Mouse (Mus musculus) mouse embryonic stem cell (cell line): ENCODE data around the gene Metap1d.

Experiments used
- in situ Hi-C, 2 experiments: fragments of 300-500 bp; cut with MboI; formaldehyde crosslinking; loops; 1 replicate in 1 of 2; 3 replicates in 1 of 2; pipeline ENCODE4 v1.14.3; 2019 to 2020; ENCODE audit warnings: low sequenced_read_pairs in 2 of 2, low pct_unique_long_range_greater_than_20kb in 1 of 2, mixed read lengths in 1 of 2; ENCODE audit not compliant: unreplicated experiment in 1 of 2

Metap1d gene

GRCm38 (mm10) chr2:71516995-71517394 lies 63.9 kb downstream of the Metap1d start:
- in situ Hi-C loops = no loop called here

- in situ Hi-C loops = no loop called here
Observed at GRCm38 (mm10) chr2:71517466-71518099, 64.5 kb downstream of the Metap1d start.

GRCm38 (mm10) chr2:71522871-71523270 lies 69.8 kb downstream of the Metap1d start:
- in situ Hi-C loops = no loop called here

GRCm38 (mm10) chr2:71523431-71523830 lies 70.4 kb downstream of the Metap1d start:
- in situ Hi-C loops = no loop called here

- in situ Hi-C loops = loop anchor here in 1 of 2 experiments (25.0 kb wide), 2 partner anchors 1763 to 1937 kb away; partner anchors contain the start of gene Lrp2
Observed at GRCm38 (mm10) chr2:71524763-71525162, 71.7 kb downstream of the Metap1d start.

GRCm38 (mm10) chr2:71526595-71527322 lies 73.7 kb downstream of the Metap1d start:
- in situ Hi-C loops = loop anchor here in 1 of 2 experiments (25.0 kb wide), 2 partner anchors 1761 to 1939 kb away; partner anchors contain the start of gene Lrp2

GRCm38 (mm10) chr2:71527323-71528013 lies 74.4 kb downstream of the Metap1d start:
- in situ Hi-C loops = loop anchor here in 1 of 2 experiments (25.0 kb wide), 2 partner anchors 1760 to 1940 kb away; partner anchors contain the start of gene Lrp2

GRCm38 (mm10) chr2:71528014-71528713 lies 75.1 kb downstream of the Metap1d start, which contains the start of gene Dlx1:
Dlx1 (plus strand) TSS chr2:71528113.
- in situ Hi-C loops = loop anchor here in 1 of 2 experiments (25.0 kb wide), 2 partner anchors 1759 to 1941 kb away; partner anchors contain the start of gene Lrp2

GRCm38 (mm10) chr2:71528714-71529510 lies 75.8 kb downstream of the Metap1d start:
- in situ Hi-C loops = loop anchor here in 1 of 2 experiments (25.0 kb wide), 2 partner anchors 1758 to 1942 kb away; partner anchors contain the start of gene Lrp2

GRCm38 (mm10) chr2:71529511-71530351 lies 76.7 kb downstream of the Metap1d start:
- in situ Hi-C loops = loop anchor here in 1 of 2 experiments (25.0 kb wide), 2 partner anchors 1758 to 1942 kb away; partner anchors contain the start of gene Lrp2

GRCm38 (mm10) chr2:71530391-71531123 lies 77.5 kb downstream of the Metap1d start:
- in situ Hi-C loops = loop anchor here in 1 of 2 experiments (25.0 kb wide), 2 partner anchors 1757 to 1943 kb away; partner anchors contain the start of gene Lrp2

GRCm38 (mm10) chr2:71531124-71531590 lies 78.1 kb downstream of the Metap1d start:
- in situ Hi-C loops = loop anchor here in 1 of 2 experiments (25.0 kb wide), 2 partner anchors 1756 to 1944 kb away; partner anchors contain the start of gene Lrp2

GRCm38 (mm10) chr2:71531990-71532970 lies 79.2 kb downstream of the Metap1d start:
- in situ Hi-C loops = loop anchor here in 1 of 2 experiments (25.0 kb wide), 2 partner anchors 1755 to 1945 kb away; partner anchors contain the start of gene Lrp2

GRCm38 (mm10) chr2:71533094-71533493 lies 80.0 kb downstream of the Metap1d start:
- in situ Hi-C loops = loop anchor here in 1 of 2 experiments (25.0 kb wide), 2 partner anchors 1754 to 1946 kb away; partner anchors contain the start of gene Lrp2
